Mouse (Mus musculus): Measurements from ENCODE around the gene Olfr285.

The Olfr285 gene

DNA sequence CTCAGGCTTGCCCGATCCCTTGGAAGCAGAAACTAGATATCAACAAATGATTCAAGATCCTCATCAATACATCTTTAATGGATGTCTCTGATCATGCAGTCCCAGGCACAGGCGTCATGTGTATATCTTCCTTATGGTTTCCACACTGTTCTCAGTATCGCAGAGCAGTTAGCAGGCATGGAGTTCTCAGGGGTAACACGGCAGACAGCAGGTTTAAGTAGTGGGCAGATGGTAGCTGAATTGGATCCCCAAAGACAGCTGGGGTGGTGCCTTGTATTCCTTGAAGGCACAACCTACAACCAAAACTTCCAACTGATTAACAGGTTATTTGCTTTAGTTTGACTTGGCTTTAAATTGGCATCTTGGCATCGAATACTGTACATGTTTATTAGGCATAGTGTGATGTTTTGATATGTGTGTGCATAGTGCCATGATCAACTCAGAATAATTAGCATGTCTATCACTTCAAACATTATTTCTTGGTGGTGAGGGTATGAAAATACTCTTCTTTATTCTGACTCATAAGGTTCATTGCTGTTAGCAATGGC, at the start of gene Olfr285:
Olfr285 (minus strand) TSS at position 177 of the 548 bp plus-strand sequence.
- no peak for DNase-seq

DNA sequence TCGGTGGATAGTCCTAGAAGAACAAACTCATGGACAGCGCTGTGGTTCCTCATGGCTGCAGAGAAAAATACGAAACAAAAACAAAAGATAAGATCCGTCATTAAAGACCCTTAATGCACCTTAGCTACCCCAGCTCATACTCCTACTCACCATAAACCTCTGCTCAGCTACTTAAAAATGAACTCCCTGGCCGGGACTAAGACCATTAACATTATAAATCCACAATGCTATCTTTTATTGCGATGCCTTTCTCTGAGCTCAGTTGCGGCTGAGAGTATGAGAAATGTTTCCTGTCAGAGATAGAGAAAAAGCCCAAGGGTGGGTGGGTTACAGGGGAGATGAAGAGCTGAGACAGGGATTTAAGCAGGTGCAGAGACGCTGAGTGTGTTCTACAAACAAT, 23.7 kb upstream of the Olfr285 start, which contains the start of gene Olfr284:
Olfr284 (minus strand) TSS at position 101 of the 400 bp plus-strand sequence.
- DNase-seq: no peak

DNA sequence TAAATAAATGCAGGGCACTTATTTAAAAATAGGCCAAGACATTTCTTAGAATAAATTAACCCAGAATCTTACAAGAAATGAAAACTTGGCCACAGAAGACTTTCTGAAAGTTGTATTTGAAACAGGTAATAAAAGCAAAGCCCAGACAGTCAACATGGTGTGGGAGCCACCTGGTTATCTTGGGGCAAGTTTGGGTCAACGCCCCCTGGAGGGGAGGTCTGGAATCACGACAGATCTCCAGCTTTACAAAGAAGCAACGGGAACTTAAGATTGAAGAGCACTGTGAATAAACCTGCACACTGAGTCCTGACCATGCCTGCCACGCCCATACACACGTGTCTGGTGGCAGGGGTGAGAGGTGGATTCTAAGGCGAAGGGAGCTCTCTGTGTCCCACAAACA, 1.4 kb downstream of the Olfr285 start:
- no peak for DNase-seq

DNA sequence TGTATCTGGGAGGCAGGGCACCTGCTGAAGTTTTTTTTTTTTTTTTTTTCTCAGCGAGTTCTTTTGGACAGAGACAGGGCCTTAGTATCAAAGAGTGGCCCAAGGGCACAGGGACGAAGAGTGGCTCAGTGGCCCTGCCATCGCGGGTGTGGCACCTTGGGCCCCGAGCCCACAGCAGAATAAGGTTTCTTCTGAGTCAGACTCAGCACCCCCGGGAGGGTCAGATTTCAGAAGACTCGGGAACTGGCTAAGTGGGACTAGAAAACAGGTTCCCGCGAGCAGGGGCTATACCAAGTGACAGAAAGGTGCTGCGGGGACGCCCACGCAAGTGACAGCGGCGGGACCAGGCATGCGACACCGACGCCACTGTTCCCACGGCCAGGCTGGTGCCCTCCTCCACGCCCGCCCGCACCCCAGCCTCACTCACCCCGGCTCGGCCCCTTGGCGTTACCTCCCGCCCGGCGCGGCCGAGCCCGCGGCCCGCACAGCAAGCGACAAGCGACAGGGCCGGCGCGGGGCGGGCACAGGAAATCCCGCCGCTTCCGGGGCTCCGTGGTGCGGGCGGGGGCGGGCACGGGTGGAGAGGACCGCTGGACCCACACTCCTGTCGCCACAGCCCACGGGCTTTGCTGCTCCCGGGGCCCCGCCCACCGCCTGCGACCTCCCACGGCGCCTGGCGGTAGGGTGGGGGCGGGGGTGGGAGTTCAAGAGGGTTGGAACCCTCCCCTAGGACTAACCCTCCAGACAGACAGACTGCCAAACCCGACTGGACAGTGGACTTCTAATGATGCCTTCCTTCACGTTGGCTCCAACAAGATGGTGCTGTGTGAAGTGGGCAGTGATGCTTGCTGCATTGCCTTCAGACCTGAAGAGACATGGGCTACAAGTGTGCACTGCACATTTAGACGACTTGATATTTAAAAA, 21.3 kb downstream of the Olfr285 start, which contains the start of gene Zfp641:
Zfp641 (minus strand) TSS at position 534 of the 924 bp plus-strand sequence.
- DNase-seq: peak; percentile 55

DNA sequence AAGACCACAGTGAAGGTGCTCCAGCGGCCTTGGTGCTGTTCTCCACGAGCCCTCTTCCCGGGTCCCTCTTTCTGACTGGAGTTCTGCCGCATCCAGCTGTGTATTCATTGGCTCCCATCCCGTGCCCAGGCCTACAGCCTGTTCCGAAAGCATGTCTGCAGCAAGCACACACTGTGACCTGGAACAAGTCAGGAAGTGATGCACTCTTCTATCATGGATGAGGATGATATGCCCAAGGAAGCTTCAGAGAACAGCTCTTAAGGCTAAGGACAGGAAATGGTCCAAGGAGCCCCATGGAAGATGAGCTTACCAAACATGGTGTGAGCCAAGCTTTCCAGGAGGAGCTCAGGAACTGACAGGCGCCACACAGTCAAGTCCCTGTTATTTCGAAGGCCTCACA, 23.5 kb downstream of the Olfr285 start:
- no peak for DNase-seq

DNA sequence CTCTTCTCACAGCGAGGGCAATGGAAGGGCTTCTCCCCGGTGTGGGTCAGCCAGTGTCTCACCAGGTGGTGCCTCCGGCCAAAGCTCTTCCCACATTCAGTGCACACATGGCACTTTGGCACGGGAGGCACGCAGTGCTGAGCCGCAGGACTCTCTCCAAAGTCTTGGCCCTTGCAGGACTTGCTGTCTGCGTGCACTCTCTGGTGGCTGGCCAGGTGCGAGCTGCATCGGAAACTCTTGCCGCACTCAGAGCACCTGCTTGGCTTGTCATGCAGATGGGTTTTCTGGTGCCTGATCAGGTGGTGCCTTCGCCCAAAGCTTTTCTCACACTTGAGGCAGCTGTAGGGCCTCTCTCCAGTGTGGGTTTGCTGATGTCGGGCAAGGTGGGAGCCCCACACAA, 28.6 kb downstream of the Olfr285 start:
- DNase-seq: no peak

DNA sequence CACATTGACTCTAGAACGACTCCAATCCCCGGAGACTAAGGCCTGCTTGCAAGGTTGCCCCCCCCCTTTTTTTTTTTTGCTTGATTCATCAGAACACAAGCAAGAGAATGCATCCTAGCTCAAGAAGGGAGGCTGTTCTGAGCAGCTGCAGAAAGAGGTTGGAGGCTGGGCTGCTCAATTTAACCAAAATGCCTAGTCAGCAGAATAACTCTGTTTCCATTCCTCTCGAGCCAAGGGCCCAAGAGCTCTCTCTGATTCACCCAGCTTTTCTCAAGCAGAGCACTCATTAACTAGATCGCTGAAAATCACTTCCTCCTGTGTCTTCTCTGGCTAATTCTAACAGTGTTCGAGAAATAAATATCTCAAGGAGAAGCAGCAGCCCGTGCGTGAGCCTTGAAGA, 30.7 kb downstream of the Olfr285 start:
- DNase-seq: no peak
